Mouse (Mus musculus) heart, adult 2 months (tissue): Measurements from ENCODE around the gene Ypel3. TPM values are rescaled to one million over a fixed set of nuclear protein-coding genes. Genes with fewer than 3 reads are reported as not detected.

Source experiments
- DNase-seq, 2 experiments: peaks; one replicate each; pipeline ENCODE4 v3.0.0; 2021
- H3K27ac ChIP-seq: fragments of 200-600 bp; 2 replicates; pipeline ENCODE4 v1.8.1; 2022
- H3K27me3 ChIP-seq: fragments of 200-500 bp; 2 replicates; pipeline ENCODE4 v1.6.1; 2012; ENCODE audit warnings: mild to moderate bottlenecking, low read length, inconsistent platforms, mixed read lengths; ENCODE audit not compliant: control insufficient read depth, insufficient read depth
- H3K36me3 ChIP-seq: fragments of 200-500 bp; 2 replicates; pipeline ENCODE4 v1.6.1; 2012; ENCODE audit warnings: low read length, inconsistent platforms; ENCODE audit not compliant: control insufficient read depth, insufficient read depth
- H3K4me1 ChIP-seq: fragments of 200-500 bp; 2 replicates; pipeline ENCODE4 v1.6.1; 2011; ENCODE audit warnings: low read length; ENCODE audit not compliant: control insufficient read depth, insufficient read depth
- H3K4me3 ChIP-seq: fragments of 200-600 bp; 2 replicates; pipeline ENCODE4 v1.8.1; 2022
- H3K79me2 ChIP-seq: fragments of 200-500 bp; replicated peaks from 2 replicates; pipeline ENCODE4 v1.6.1; 2012; ENCODE audit warnings: mild to moderate bottlenecking, inconsistent platforms, low read length, moderate library complexity, mixed read lengths; ENCODE audit not compliant: control insufficient read depth, insufficient read depth
- H3K9ac ChIP-seq: fragments of 200-500 bp; 2 replicates; pipeline ENCODE4 v1.6.1; 2012; ENCODE audit warnings: low read depth, mild to moderate bottlenecking, control low read depth, inconsistent platforms, low read length, mixed read lengths
- CTCF ChIP-seq: fragments of 200-600 bp; IDR thresholded peaks from 2 replicates; pipeline ENCODE4 v1.8.1; 2022; ENCODE audit warnings: antibody characterized with exemption, mild to moderate bottlenecking, moderate library complexity
- EP300 ChIP-seq: fragments of 200-500 bp; IDR thresholded peaks from 2 replicates; pipeline ENCODE4 v1.6.1; 2011; ENCODE audit warnings: low read depth, low read length, control low read depth; ENCODE audit not compliant: insufficient read depth
- POLR2A ChIP-seq: fragments of 200-500 bp; IDR thresholded peaks from 2 replicates; pipeline ENCODE4 v1.6.1; 2011; ENCODE audit warnings: mild to moderate bottlenecking, low read depth, low read length, control low read depth; ENCODE audit not compliant: insufficient read depth
- WGBS: fragments of 180-500 bp; shearing (Covaris S2); methylation state at CpG from one replicate; pipeline ENCODE4 v1.1.7; 2018; 5-methylcytosine and 5-hydroxymethylcytosine counted together
- intact Hi-C: fragments of 180-260 bp; cut with DNase I; formaldehyde crosslinking; loops from one replicate; pipeline ENCODE4 v1.15.1; 2025
- polyA plus RNA-seq: library from polyadenylated mRNA; depleted of rRNA; stranded (reverse); fragments of >200 nt; gene quantifications from 2 replicates; pipeline ENCODE4 v1.2.3, GENCODE M21; 2012
- total RNA-seq, 2 experiments: library from RNA; stranded (reverse); gene quantifications; 2 replicates each; pipeline ENCODE4 v1.2.3; 2021

Gene Ypel3
- total and polyA plus RNA-seq, 3 experiments: 60.2 to 144 (median 89.9) TPM

GRCm38 (mm10) chr7:126770784-126771183 is 6.0 kb upstream of the Ypel3 start:
- H3K79me2 ChIP-seq: no peaks in the 10 kb centered on the region

GRCm38 (mm10) chr7:126773351-126773750 is 3.4 kb upstream of the Ypel3 start:
- Histone ChIP-seq H3K79me2 (peaks cover 5% of the 10 kb centered on the region), H3K4me3 (no peak overlapping the region), H3K27ac (no peak overlapping the region), H3K27me3 (no peaks in the 10 kb centered on the region), H3K4me1 (peaks cover 8% of the 10 kb centered on the region), H3K36me3 (peaks cover under 1% of the 10 kb centered on the region), H3K9ac (no peak overlapping the region)
- DNase-seq: no peak
- intact Hi-C loops: no loop called here
- TF ChIP-seq EP300 (no peak), POLR2A (no peak), CTCF (no peak)
- 83% methylated on average over 2 of the region's 2 CpGs for WGBS

More at GRCm38 (mm10) chr7:126770784-126771183, 6.0 kb upstream of the Ypel3 start:
- Histone ChIP-seq H3K27ac (no peak overlapping the region), H3K4me3 (no peak overlapping the region), H3K9ac (no peak overlapping the region), H3K27me3 (no peaks in the 10 kb centered on the region), H3K4me1 (no peaks in the 10 kb centered on the region; the same call in 1 of the 2 replicates), H3K36me3 (no peaks in the 10 kb centered on the region)
- intact Hi-C loops: no loop called here
- DNase-seq: no peak
- WGBS: 84% methylated on average over 12 of the region's 12 CpGs
- TF ChIP-seq EP300 (no peak), POLR2A (no peak), CTCF (no peak)

- WGBS: 38% methylated on average over 2 of the region's 2 CpGs
- intact Hi-C loops: no loop called here
- Histone ChIP-seq H3K4me1 (peaks cover 10% of the 10 kb centered on the region), H3K79me2 (peaks cover 5% of the 10 kb centered on the region), H3K4me3 (no peak overlapping the region), H3K36me3 (peaks cover 5% of the 10 kb centered on the region), H3K9ac (no peak overlapping the region), H3K27ac (peak overlapping the region; percentile 36), H3K27me3 (no peaks in the 10 kb centered on the region)
- no peak for TF ChIP-seq POLR2A
- TF ChIP-seq CTCF: no peak
- no peak for TF ChIP-seq EP300
- DNase-seq: no peak
Observed at GRCm38 (mm10) chr7:126774463-126774862, 2.3 kb upstream of the Ypel3 start.

GRCm38 (mm10) chr7:126775185-126775977 is 1.4 kb upstream of the Ypel3 start:
- H3K27me3 ChIP-seq: no peaks in the 10 kb centered on the region
- intact Hi-C loops: no loop called here
- peaks cover 5% of the 10 kb centered on the region for H3K79me2 ChIP-seq
- H3K36me3 ChIP-seq: peaks cover 5% of the 10 kb centered on the region
- peak overlapping the region; percentile 99 for H3K27ac ChIP-seq
- peaks cover 12% of the 10 kb centered on the region for H3K4me1 ChIP-seq
- DNase-seq: no peak
- H3K4me3 ChIP-seq: no peak overlapping the region
- TF ChIP-seq CTCF: peak; percentile 62
- no peak for TF ChIP-seq POLR2A
- TF ChIP-seq EP300: no peak
- WGBS: 70% methylated on average over 10 of the region's 10 CpGs
- no peak overlapping the region for H3K9ac ChIP-seq

GRCm38 (mm10) chr7:126775978-126776234 is 849 bp upstream of the Ypel3 start:
- peak overlapping the region; percentile 39 for H3K4me3 ChIP-seq
- peaks cover 12% of the 10 kb centered on the region for H3K4me1 ChIP-seq
- H3K9ac ChIP-seq: no peak overlapping the region
- peaks cover 5% of the 10 kb centered on the region for H3K36me3 ChIP-seq
- H3K27ac ChIP-seq: peak overlapping the region; percentile 99
- intact Hi-C loops: loop anchor here (2.0 kb wide), 1 partner anchor 15 kb away; no protein-coding TSS in a partner anchor
- DNase-seq: no peak
- H3K79me2 ChIP-seq: peaks cover 5% of the 10 kb centered on the region
- WGBS: 58% methylated on average over 3 of the region's 3 CpGs
- no peaks in the 10 kb centered on the region for H3K27me3 ChIP-seq
- no peak for TF ChIP-seq POLR2A
- TF ChIP-seq EP300: no peak
- TF ChIP-seq CTCF: no peak

GRCm38 (mm10) chr7:126777476-126777875 is 721 bp downstream of the Ypel3 start:
- peak overlapping the region; percentile 99 for H3K27ac ChIP-seq
- TF ChIP-seq CTCF: no peak
- TF ChIP-seq POLR2A: no peak
- TF ChIP-seq EP300: no peak
- H3K4me1 ChIP-seq: peaks cover 12% of the 10 kb centered on the region
- intact Hi-C loops: loop anchor here (2.0 kb wide), 1 partner anchor 17 kb away; no protein-coding TSS in a partner anchor
- peaks cover 5% of the 10 kb centered on the region for H3K79me2 ChIP-seq
- H3K36me3 ChIP-seq: peaks cover 5% of the 10 kb centered on the region
- H3K9ac ChIP-seq: peak overlapping the region; percentile 97
- WGBS: 32% methylated on average over 10 of the region's 10 CpGs
- peak; percentile 46 to 62 for DNase-seq
- H3K27me3 ChIP-seq: no peaks in the 10 kb centered on the region
- H3K4me3 ChIP-seq: peak overlapping the region; percentile 84
